Mouse (Mus musculus) heart, postnatal 0 days (tissue): ENCODE results near the gene Oprd1.

ENCODE experiments used
- CTCF ChIP-seq: IDR thresholded peaks from 2 replicates; pipeline ENCODE4 v1.5.1; 2016; ENCODE audit warnings: antibody characterized with exemption, control low read depth, low read depth
- EP300 ChIP-seq: IDR thresholded peaks from 2 replicates; pipeline ENCODE4 v1.6.1; 2016; ENCODE audit warnings: antibody characterized with exemption, low read depth

- TF ChIP-seq EP300 (no peak), CTCF (no peak)
Observed at GRCm38 (mm10) chr4:132187826-132188401, 43.6 kb upstream of the Oprd1 start.
